Mouse (Mus musculus): Measurements from ENCODE around the gene Zzz3. TPM values are rescaled to one million over a fixed set of nuclear protein-coding genes. Genes with fewer than 3 reads are reported as not detected.

Gene Zzz3
- total RNA-seq, 2 experiments from 2014 or later, result 46.7 to 47.9 TPM

DNA sequence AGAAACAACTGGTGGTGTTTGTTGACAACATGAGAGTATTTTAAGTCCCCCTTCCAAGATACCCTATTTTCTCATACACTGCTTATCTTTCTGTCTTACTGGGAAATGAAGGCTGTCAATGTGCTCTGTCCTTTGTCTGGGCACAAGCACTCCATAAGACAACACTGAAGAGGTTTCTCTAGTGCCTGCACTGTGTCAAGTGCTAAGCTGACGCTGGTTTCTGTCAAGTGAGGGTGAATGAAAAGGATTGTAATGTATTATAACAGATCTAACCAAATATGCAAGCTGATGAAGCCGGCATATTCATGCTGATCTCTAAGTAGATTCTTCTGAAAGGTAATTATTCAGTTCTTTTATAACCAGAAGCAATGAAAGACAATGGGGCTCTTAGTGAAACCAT lies 98.5 kb downstream of the Zzz3 start:
- no peak for DNase-seq (ENCODE audit: low spot score in 2 of 2)

DNA sequence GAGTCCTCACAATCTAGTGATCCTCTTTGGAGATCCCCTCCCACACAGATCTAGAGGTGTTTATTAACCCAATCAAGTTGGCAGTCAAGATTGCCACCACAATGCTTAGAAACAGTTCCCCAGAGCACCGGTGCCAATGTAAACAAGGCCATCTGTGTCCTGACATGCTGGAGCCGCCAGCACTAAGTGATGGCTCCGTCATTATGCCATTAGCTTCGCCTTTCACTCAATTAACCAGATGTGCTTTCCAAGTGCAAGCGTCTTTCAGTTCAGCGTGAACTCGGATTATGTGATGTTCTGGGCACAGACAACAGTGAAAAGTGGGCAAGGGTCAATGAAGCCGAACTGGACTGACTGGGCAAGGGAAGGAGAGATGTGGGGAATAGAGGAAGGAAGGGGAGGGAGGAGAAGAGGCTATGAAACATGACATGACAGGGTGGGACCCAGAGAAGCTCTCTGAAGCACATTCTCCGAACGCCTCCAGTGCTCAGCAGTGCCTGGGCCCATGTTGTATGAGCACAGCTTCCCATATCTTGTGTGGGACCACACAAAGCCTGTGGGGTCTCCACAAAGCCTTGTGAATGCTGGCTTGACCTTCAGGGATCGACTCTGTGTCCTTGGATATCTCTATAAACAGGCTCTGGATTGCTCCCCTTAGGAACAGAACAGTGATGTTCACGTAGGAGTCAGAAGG lies 99.5 kb downstream of the Zzz3 start:
- DNase-seq (ENCODE audit: low spot score in 2 of 2), result no peak

- no peak for DNase-seq (ENCODE audit: low spot score in 2 of 2)
Measured at GRCm38 (mm10) chr3:152495415-152495898, 100.2 kb downstream of the Zzz3 start.

GRCm38 (mm10) chr3:152497084-152497483 lies 101.8 kb downstream of the Zzz3 start:
- DNase-seq (ENCODE audit: low spot score in 2 of 2), result no peak

DNA sequence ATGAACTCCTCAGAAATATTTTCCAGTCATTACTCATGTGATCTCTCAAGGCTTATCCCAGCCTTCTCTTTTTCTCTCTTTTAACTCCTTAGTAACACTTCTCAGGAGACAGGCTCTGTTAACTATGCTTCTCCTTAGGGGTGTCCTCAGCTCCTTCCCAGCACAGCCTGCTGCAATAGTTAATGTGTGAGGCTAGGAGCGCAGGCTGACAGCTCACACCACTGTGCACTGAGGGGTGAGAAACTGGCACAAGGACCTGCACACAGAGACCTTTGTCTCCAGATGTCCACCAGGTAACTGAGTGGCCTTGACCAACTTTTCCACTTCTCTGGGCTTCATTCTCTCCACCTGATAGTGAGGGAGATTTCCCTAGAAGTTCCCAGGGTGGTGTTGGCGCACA lies 102.6 kb downstream of the Zzz3 start:
- no peak for DNase-seq (ENCODE audit: low spot score in 2 of 2)

DNA sequence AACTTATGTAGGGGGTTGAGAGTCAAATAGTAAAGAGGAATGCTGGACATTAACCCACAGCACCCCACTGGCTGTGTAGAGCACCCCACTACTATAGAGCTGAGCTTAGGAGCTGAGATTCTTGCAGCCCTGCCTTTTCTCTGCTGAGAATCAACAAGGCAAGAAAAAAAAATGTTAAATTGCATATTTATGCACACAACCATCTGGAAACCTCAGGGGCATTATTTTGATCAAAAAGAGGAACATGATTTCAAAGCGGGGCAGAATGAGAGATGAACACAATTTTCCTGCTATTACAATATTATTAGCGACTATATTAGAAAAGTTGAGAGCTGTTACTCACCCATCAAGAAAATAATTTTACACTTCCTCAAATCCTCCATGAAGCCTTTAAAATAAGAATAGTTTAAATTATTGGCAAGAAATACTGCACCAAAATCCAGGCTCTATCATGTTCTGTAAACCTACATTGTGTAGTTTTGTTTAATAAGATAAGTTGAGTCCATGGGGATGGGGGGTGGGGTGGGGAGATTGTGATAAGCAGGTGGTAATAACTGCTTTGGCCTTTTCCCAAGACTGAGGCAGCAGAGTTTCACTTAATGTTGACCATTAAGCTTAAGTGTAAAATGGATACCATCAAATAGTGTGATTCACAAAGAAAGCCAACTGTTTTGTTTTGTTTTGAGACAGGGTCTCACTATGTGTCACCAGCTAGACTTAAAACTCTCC lies 103.9 kb downstream of the Zzz3 start:
- DNase-seq (ENCODE audit: low spot score in 2 of 2), result no peak

DNA sequence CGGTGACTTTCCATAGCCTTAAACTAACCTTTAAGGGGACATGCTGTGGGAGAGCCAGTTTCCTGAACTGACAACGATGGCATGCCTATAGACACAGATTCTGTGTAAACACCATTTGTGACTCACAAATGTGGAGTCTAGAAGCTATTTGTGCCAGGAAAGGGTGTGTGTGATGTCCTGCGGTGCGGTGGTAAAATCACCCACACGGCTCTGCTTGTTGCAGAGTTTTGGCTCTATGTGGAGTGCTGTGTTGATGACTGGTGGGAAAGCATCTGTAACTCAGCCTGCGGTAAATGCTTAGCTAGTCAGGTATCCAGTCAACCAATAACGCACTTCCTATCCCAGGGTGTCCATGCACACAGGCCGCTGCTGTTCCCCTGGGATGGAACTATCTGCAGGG lies 112.6 kb downstream of the Zzz3 start:
- DNase-seq (ENCODE audit: low spot score in 2 of 2), result no peak

DNA sequence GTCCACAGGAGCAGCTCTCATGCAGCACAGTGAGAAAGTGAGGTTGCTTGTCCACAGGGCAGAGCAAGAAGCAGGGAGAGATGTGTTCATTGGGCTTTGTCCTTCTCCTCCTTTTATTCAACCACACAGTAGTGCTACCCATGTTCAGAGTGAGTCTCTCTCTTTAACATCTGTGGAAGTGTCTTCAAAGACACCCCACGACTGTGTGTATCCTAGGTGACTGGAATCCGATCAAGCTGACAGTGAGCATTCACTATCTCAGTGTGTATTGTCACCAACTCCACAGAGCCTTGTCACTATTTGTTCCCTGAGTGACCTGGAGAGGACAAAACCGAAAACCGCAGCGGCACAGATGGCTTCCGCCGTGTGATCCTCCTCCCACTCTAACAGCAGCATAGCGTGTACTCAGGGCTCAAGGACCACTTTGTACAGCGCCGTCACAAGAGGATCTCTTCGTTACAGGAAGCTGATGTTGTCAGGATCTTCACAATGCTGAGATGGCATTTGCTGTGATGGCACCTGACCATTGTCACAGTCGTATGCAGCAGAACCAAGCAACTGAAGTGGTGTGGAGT lies 113.2 kb downstream of the Zzz3 start:
- DNase-seq (ENCODE audit: low spot score in 2 of 2), result no peak

GRCm38 (mm10) chr3:152509268-152509667 lies 114.0 kb downstream of the Zzz3 start:
- no peak for DNase-seq (ENCODE audit: low spot score in 2 of 2)

Other genes with a start within 250 kb of the Zzz3 start
- 1 to 10 TPM in 1 of 2 experiments, under 1 TPM in 1; 0.76 to 5.0 TPM for gene Gipc2, start 229.2 kb upstream of the Zzz3 start, total RNA-seq (2021)
- gene Dnajb4, start 185.2 kb upstream of the Zzz3 start, total RNA-seq (2021), result 10 to 100 TPM; 40.6 to 41.5 TPM
- 100 to 1,000 TPM; 158 to 202 TPM for gene Fubp1, start 185.1 kb upstream of the Zzz3 start, total RNA-seq (2021)
- gene Nexn, start 129.1 kb upstream of the Zzz3 start, total RNA-seq (2021), result 10 to 100 TPM in 1 of 2 experiments, 1 to 10 TPM in 1; 8.2 to 14.1 TPM
- gene Miga1, start 55.1 kb upstream of the Zzz3 start, total RNA-seq (2021), result 10 to 100 TPM; 20.6 to 22.9 TPM
- gene Usp33, start 49.0 kb upstream of the Zzz3 start, total RNA-seq (2021), result 10 to 100 TPM; 91.9 to 92.1 TPM

All from adrenal gland, postnatal 4 days (tissue).